Mouse (Mus musculus) brain, adult 2 months (tissue): ENCODE results near the gene Wdr61.

Experiments
- DNase-seq: peaks from one replicate; pipeline ENCODE4 v3.0.0; 2011; ENCODE audit warnings: low read depth, low spot score

Gene Wdr61

GRCm38 (mm10) chr9:54733921-54734638, at the start of gene Wdr61:
Wdr61 (minus strand) TSS chr9:54734519.
- DNase-seq: peak; percentile 98

GRCm38 (mm10) chr9:54784003-54784402, 49.7 kb upstream of the Wdr61 start:
- DNase-seq: no peak

- DNase-seq: no peak
Observed at GRCm38 (mm10) chr9:54782504-54782903, 48.2 kb upstream of the Wdr61 start.

GRCm38 (mm10) chr9:54779280-54779679, 45.0 kb upstream of the Wdr61 start:
- no peak for DNase-seq

GRCm38 (mm10) chr9:54776451-54776982, 42.2 kb upstream of the Wdr61 start:
- DNase-seq: peak; percentile 20

GRCm38 (mm10) chr9:54770140-54770780, 35.9 kb upstream of the Wdr61 start:
- no peak for DNase-seq

- DNase-seq: no peak
Observed at GRCm38 (mm10) chr9:54765336-54766085, 31.2 kb upstream of the Wdr61 start.

GRCm38 (mm10) chr9:54764561-54765217, 30.4 kb upstream of the Wdr61 start, which contains the start of gene Crabp1:
Crabp1 (plus strand) TSS chr9:54764748.
- DNase-seq: peak; percentile 16

- DNase-seq: no peak
Observed at GRCm38 (mm10) chr9:54764091-54764490, 29.8 kb upstream of the Wdr61 start.

- DNase-seq: no peak
Observed at GRCm38 (mm10) chr9:54759592-54759991, 25.3 kb upstream of the Wdr61 start.

- DNase-seq: no peak
Observed at GRCm38 (mm10) chr9:54752944-54753295, 18.6 kb upstream of the Wdr61 start.

GRCm38 (mm10) chr9:54752201-54752943, 18.1 kb upstream of the Wdr61 start:
- no peak for DNase-seq

- no peak for DNase-seq
Observed at GRCm38 (mm10) chr9:54751684-54752083, 17.4 kb upstream of the Wdr61 start.

GRCm38 (mm10) chr9:54750215-54750981, 16.1 kb upstream of the Wdr61 start:
- DNase-seq: no peak

- DNase-seq: no peak
Observed at GRCm38 (mm10) chr9:54745740-54746370, 11.5 kb upstream of the Wdr61 start.

GRCm38 (mm10) chr9:54743891-54744290, 9.6 kb upstream of the Wdr61 start:
- DNase-seq: no peak

- peak; percentile 82 for DNase-seq
Observed at GRCm38 (mm10) chr9:54738376-54738775, 4.1 kb upstream of the Wdr61 start.

GRCm38 (mm10) chr9:54736284-54736701, 2.0 kb upstream of the Wdr61 start:
- DNase-seq: peak; percentile 86

- DNase-seq: no peak
Observed at GRCm38 (mm10) chr9:54734639-54735252, 427 bp upstream of the Wdr61 start.
